Mouse (Mus musculus) kidney, embryonic 16.5 days (tissue): ENCODE measurements at regions not wholly inside any gene's neighbourhood (a gene's known extent, or its start where the extent isn't known, plus 50 kb on each side); places are given as distances from the start of the nearest gene placed in this dataset.

Experiments
- ATAC-seq: fragments of 200-750 bp; cut with Nextera tagmentation; 2 replicates; pipeline ENCODE4 v1.8.0; 2017; ENCODE audit warnings: moderate TSS enrichment; ENCODE audit not compliant: low FRiP score, low TSS enrichment
- H3K27ac ChIP-seq: fragments of 300-500 bp; sonication (generic); 2 replicates; pipeline ENCODE4 v1.5.1; 2014; ENCODE audit warnings: low read length
- H3K27me3 ChIP-seq: fragments of 300-500 bp; sonication (generic); 2 replicates; pipeline ENCODE4 v1.6.1; 2014; ENCODE audit warnings: low read length, control low read depth, mixed read lengths; ENCODE audit not compliant: insufficient read depth
- H3K36me3 ChIP-seq: fragments of 300-500 bp; sonication (generic); 2 replicates; pipeline ENCODE4 v1.6.1; 2014; ENCODE audit warnings: low read length, control low read depth, mixed read lengths; ENCODE audit not compliant: insufficient read depth
- H3K4me1 ChIP-seq: fragments of 300-500 bp; sonication (generic); 2 replicates; pipeline ENCODE4 v1.6.1; 2014; ENCODE audit warnings: low read length, control low read depth, mixed read lengths; ENCODE audit not compliant: insufficient read depth
- H3K4me2 ChIP-seq: fragments of 300-500 bp; sonication (generic); replicated peaks from 2 replicates; pipeline ENCODE4 v1.6.1; 2014; ENCODE audit warnings: low read depth, low read length
- H3K4me3 ChIP-seq: fragments of 300-500 bp; sonication (generic); 2 replicates; pipeline ENCODE4 v1.5.1; 2014; ENCODE audit warnings: mild to moderate bottlenecking, low read length
- H3K9ac ChIP-seq: fragments of 300-500 bp; sonication (generic); replicated peaks from 2 replicates; pipeline ENCODE4 v1.6.1; 2014; ENCODE audit warnings: low read length
- H3K9me3 ChIP-seq: fragments of 300-500 bp; sonication (generic); 2 replicates; pipeline ENCODE4 v1.6.1; 2016; ENCODE audit warnings: low read length, control low read depth
- WGBS: fragments of 180-500 bp; shearing (Covaris S2); extraction: QIAGEN DNeasy Blood & Tissue Kit; methylation state at CpG from one replicate; pipeline ENCODE4 v1.1.7; 2014; 5-methylcytosine and 5-hydroxymethylcytosine counted together

DNA sequence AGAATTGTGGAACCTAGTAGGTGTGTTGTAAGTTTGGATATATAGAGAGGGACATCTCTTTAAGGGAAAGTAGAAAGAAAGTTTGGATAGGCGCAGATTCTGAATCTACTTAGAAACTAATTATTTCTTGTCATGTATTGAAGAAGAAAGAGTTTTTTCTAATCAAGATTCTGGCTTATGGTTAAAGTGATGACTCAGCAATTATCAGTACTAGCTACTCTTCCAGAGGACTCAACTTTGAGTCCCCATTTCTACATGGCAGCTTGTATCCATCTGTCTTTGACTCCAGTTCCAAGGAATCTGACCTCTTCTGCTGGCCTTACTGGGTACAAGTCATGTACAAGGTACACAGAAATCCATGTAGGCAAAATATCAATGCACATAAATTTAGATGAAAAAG is 2767.1 kb downstream of the Gm37988 start:
- Histone ChIP-seq H3K4me3 (no peak overlapping the region), H3K4me1 (no peaks in the 10 kb centered on the region), H3K9ac (no peak overlapping the region), H3K27ac (no peak overlapping the region), H3K27me3 (no peaks in the 10 kb centered on the region), H3K4me2 (no peak overlapping the region), H3K9me3 (no peaks in the 10 kb centered on the region), H3K36me3 (no peaks in the 10 kb centered on the region)
- WGBS, result 96% methylated on average over 1 of the region's 1 CpGs
- no peak for ATAC-seq

DNA sequence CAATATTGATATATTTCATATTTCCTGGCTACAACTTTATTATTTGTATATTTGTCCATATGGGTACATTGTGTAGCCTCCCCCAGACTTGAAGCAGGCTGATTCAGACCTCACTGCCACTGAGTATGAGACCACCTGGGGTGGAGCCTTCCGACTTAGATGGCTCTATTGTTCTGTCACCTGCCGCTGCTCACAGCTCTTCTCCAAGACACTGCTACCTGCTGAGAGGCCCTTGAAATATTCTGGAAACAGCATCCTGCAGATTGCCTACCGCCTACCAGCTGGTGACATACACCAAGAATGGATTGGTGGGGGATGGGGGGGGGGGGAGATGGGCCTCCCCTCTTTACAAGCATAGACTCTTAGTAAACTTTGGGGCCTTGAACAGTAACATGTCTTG is 2778.7 kb downstream of the Gm37988 start:
- ATAC-seq, result no peak
- Histone ChIP-seq H3K4me2 (no peak overlapping the region), H3K27ac (no peak overlapping the region), H3K36me3 (no peaks in the 10 kb centered on the region), H3K9ac (no peak overlapping the region), H3K27me3 (no peaks in the 10 kb centered on the region), H3K9me3 (no peaks in the 10 kb centered on the region), H3K4me1 (no peaks in the 10 kb centered on the region), H3K4me3 (no peak overlapping the region)
- 77% methylated on average over 3 of the region's 3 CpGs for WGBS

DNA sequence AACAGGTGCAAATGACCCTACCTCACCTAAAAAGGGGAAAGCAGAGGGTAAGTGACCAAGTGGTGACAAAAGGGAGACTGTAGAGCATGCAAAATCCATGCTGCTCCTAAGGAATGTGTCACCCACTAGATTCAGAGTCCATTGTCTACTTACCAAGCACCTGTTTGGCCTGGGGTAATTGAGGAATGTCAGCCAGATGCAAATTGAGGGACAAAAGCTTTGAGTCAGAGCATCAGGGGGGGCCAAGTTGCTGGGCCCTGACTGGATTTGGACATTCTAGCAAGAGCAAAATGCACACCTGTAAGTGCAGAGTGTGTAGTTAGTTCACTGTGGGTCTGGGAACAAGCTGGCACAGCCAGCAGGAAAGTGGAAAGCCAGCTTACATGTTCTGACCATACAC is 2783.6 kb downstream of the Gm37988 start:
- Histone ChIP-seq H3K27ac (no peak overlapping the region), H3K4me1 (no peaks in the 10 kb centered on the region), H3K4me2 (no peak overlapping the region), H3K9me3 (no peaks in the 10 kb centered on the region), H3K27me3 (no peaks in the 10 kb centered on the region), H3K9ac (no peak overlapping the region), H3K36me3 (no peaks in the 10 kb centered on the region), H3K4me3 (no peak overlapping the region)
- ATAC-seq, result no peak
